Mouse (Mus musculus) right cerebral cortex, adult 18-20 months (tissue): Measurements from ENCODE around the gene Tiam2.

ENCODE experiments used
- DNase-seq: peaks from one replicate; pipeline ENCODE4 v3.0.0; 2022; ENCODE audit warnings: mixed read lengths

Gene Tiam2

DNA sequence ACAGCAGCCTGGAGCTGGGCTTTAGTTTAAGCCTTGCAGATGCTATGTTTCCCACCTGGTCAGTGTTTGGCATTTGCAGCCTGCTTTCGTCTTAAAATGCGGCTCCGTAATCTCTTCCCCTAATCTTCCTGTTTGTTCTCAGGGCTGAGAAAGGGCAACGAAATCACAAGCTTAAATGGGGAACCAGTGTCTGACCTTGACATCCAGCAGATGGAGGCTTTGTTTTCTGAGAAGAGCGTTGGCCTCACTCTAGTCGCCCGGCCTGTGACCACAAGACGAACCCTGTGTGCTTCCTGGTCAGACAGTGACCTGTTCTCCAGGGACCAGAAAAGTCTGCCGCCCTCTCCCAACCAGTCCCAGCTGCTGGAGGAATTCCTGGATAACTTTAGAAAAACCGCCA is 127.6 kb downstream of the Tiam2 start:
- DNase-seq = no peak

DNA sequence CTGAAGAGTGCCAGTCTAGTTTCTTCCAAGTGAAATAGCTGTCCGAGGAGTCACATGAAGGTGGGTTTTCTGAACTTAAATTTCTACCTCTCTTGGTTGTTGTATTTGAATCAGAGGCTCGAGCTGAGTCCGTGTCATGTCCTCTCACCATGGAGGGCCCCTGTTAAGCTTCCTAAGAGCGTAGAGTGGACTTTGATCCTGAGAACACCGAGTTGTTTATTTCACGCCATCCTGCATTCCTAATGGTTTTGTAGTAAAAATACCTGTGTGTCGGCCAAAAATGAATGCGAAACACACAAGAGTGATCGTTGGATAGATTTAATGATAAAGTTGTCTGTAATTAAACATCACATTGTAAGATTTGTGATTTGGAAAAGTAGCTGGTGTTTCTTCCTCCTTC is 128.5 kb downstream of the Tiam2 start:
- no peak for DNase-seq

- no peak for DNase-seq
Observed at GRCm38 (mm10) chr17:3457914-3458681, 131.7 kb downstream of the Tiam2 start.

DNA sequence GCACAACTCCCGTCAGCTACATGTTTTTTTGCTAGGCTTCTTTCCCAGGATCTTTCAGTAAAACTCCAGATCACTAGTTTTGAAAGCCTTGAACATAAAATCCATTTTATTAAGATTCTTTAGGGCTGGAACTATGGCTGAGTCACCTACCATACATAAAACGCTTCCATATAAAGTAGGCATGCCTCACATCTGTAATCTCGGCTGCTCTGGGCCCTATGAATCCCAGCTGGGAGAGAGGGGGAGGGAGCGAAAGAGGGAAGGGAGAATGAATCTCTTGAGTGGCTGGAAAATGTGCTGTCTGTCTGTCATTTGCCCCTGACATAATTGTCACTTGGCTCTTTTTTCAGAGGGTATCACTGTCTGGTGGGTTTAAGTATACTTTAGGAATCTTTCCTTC is 139.5 kb downstream of the Tiam2 start:
- DNase-seq = no peak

DNA sequence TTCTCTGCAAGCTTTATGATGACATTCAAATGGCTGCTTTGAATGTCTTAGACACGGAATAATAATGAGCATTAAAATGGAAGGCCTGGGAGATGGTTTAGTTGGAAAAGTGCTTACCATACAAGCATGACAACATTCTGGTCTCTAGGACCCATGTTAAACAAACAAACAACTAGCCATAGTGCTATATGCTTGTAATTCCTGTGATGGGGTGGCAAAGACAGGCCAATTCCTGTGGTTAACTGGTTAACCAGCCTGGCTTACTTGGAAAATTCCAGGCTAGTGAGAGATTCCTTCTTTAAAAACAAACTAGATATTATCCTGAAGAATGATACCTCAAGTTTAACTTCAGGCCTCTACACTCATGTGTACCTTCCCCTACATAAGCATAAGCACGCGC is 140.3 kb downstream of the Tiam2 start:
- no peak for DNase-seq

DNA sequence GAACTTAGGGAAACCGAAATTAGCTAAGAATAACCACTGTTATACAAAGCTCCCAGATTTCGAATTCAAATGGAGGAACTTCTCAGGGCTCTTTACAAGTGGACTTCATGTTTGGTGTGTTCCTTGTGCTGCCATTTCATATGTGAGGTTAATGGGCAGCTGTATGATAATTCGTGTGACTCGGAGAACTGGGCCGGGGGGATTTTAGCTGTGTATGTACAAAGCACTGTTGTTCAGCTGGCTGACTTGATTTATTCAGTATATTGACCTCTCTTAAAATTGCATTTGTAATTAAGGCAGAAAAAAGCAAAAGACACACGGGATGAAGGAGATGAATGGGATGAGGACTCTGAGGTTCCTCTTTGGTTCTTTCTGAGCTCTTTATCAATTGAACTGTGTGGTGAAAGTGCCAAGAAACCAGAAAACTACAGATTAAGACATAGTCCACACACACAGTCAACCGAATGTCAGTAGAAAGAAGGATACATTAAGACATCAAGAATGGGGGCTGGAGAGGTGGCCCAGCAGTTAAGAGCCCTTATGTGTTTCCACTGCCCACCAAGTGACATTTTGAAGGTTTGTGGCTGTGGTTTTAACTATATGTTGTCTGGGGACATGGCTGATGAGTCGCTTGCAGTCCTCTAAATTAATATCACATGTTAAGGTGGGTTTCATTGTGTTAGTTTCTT is 141.4 kb downstream of the Tiam2 start:
- DNase-seq = no peak

DNA sequence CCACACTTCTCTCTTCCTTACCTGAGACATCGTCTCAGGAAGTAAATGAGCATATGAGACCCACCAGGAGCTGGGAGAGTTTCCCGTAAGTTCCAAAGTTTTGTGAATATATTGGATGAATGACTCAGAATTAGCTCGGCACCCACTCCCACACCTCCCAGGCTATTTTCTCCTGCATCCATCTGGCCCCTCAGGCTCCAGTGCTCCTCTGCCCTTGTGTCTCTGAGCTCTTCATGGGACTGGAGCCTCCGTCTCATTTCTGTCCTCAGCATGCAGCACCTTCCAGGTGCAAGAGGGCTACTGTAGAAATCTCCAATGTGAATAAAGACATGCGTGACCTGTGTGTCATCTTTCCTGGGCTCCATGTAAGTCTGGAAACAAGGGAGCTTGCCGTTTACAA is 145.6 kb downstream of the Tiam2 start:
- peak; percentile 57 for DNase-seq

GRCm38 (mm10) chr17:3476546-3476945 is 150.2 kb downstream of the Tiam2 start:
- DNase-seq = no peak

- DNase-seq = peak; percentile 74
Observed at GRCm38 (mm10) chr17:3481576-3482575, 155.5 kb downstream of the Tiam2 start.

- peak; percentile 50 for DNase-seq
Observed at GRCm38 (mm10) chr17:3483091-3483490, 156.7 kb downstream of the Tiam2 start.

DNA sequence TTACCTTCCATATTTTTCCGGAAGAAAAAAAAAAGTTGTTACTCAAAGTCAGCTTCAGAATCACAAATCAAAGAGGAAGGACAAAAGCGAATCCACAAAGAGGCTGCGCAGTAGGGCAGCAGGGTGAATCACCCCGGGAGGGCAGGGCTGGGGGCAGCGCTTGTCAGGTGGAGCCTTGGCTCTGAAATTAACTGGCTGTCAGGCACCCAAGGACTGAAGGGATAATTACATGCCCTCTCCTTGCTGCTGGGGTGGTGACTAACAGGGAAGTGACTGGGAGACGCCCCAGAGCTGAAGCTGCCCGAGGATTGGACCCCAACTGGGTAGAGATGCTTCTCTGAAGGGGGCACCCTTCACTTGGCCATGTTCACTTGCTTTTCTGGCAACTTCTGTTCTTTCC is 159.5 kb downstream of the Tiam2 start:
- no peak for DNase-seq

GRCm38 (mm10) chr17:3487211-3487610 is 160.8 kb downstream of the Tiam2 start:
- no peak for DNase-seq

GRCm38 (mm10) chr17:3487721-3488601 is 161.6 kb downstream of the Tiam2 start:
- DNase-seq = no peak

DNA sequence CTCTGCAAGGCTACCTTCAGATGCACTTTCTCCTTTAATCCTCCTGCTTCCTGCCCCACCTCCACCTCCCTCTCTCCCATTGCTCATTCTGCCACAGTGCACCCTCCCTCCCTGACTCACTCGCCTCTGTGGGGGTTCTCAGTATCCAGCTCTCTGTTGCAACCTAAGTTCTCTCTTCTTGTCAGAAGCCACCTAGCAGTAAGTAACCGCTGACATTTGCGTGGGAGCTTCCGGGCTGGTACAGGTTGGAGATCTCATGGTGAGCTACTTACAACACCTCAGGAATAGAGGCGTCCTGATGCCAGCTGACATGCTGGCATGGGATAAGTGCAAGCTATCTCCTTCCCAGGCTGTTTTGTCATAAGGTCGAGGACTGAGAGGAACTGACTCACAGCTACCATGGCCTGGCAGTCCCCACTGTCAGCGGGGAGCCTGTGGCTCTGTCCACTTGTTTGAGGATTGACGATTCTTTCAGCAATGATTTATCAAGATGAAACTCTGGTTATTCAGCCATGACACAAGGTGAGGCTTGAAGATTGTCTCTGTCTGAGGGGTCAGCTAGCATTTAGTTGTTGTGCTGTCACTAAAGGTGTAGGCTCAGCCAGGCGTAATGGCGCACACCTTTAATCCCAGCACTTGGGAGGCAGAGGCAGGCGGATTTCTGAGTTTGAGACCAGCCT is 164.0 kb downstream of the Tiam2 start:
- DNase-seq = peak; percentile 70

DNA sequence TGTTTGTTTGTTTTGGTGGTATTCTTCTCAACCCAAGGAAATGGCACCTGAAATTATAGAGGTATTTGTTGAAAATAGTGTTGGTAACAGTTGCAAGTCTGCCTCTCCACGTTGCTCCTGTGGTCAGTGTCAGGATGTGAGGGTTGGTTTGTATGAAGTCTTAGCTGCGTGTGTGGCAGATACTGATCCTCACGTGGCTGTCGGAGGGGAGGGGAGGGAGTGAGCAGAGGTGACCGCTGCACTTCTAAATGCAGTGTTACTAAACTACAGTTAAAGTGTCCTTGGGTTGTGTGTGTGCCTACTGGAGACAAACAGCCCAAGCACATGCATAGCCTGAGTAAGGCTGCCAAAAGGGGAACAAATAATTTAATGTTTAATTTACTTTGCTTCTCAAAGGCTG is 164.7 kb downstream of the Tiam2 start:
- DNase-seq = no peak

DNA sequence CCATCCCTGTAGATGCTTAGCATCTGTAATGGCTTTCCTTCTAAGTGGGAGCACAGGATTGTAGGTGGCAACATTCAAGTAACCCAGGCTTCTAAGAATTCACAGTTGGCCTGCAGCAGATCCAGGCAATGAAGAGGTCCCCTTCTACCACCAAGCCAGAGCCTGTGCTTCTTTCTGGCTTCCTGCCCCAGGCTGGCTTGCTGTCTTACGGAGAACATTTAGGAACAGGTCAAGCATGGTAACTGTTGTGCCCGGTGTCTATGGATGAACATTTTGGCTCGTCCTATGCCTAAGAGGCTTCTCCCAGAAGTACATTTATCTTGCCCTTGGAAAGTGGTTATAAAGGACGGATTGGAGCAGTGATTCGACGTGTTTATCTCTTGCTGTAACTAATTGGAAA is 165.3 kb downstream of the Tiam2 start:
- no peak for DNase-seq

- DNase-seq = peak; percentile 63
Observed at GRCm38 (mm10) chr17:3495576-3495975, 169.2 kb downstream of the Tiam2 start.

DNA sequence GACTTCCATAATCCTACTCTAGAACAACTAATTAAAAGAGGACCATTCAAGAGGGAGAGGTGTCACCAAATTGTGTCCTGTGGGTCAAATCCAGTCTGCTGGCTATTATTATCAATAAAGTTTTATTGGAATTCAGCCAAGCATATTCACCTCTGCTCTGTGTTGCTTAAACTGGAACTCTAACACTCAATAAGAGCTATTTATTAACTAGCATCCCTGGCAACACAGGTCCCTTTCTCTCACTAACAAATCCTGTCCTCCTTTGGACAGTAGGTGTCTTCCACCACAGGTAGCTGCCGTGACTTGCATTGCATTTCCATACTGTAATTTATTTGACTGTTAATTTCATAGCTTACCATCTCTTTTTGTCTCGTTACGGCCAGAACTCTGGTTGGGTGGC is 169.7 kb downstream of the Tiam2 start:
- no peak for DNase-seq

GRCm38 (mm10) chr17:3498086-3498485 is 171.7 kb downstream of the Tiam2 start:
- no peak for DNase-seq

DNA sequence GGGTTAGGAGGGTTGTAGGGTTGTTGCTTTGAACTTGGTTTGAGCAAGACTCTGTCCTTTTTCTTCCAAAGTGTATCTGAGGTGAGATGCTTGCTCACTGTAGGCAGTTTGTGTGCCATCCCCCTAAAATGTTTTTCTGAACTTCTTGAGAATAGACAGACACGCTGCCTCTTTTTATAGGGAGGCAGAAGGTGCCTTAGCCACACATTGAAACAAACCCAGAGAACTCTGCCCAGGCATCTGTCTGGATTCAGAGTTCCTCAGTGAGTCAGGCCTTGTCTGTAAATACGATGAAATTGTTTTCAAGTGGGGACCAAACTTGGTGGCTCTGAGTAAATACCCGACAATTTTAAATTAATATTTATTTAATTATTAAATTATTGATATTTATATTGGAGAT is 172.2 kb downstream of the Tiam2 start:
- peak; percentile 49 for DNase-seq

- DNase-seq = no peak
Observed at GRCm38 (mm10) chr17:3499468-3499867, 173.1 kb downstream of the Tiam2 start.

- DNase-seq = no peak
Observed at GRCm38 (mm10) chr17:3500076-3500475, 173.7 kb downstream of the Tiam2 start.
